Mouse (Mus musculus) left cerebral cortex, adult 2 months (tissue): ENCODE measurements at regions not wholly inside any gene's neighbourhood (a gene's known extent, or its start where the extent isn't known, plus 50 kb on each side); places are given as distances from the start of the nearest gene placed in this dataset.

Experiments
- DNase-seq, 2 experiments: peaks; one replicate each; pipeline ENCODE4 v3.0.0; 2021 to 2022; ENCODE audit warnings: low spot score in 2 of 2, mixed read lengths in 1 of 2; ENCODE audit errors: extremely low spot score in 1 of 2
- H3K27ac ChIP-seq: fragments of 200-600 bp; 2 replicates; pipeline ENCODE4 v1.8.1; 2022
- H3K4me3 ChIP-seq: fragments of 200-600 bp; 2 replicates; pipeline ENCODE4 v1.8.1; 2022
- CTCF ChIP-seq: fragments of 200-600 bp; IDR thresholded peaks from 2 replicates; pipeline ENCODE4 v1.8.1; 2022; ENCODE audit warnings: antibody characterized with exemption, mild to moderate bottlenecking, moderate library complexity
- intact Hi-C: fragments of 180-260 bp; cut with DNase I; formaldehyde crosslinking; loops from one replicate; pipeline ENCODE4 v1.15.1; 2025

GRCm38 (mm10) chr8:128162857-128163256 lies 195.5 kb upstream of the Nrp1 start:
- intact Hi-C loops, result loop anchor here (10.0 kb wide), 2 partner anchors 458 to 488 kb away; no protein-coding TSS in a partner anchor

GRCm38 (mm10) chr8:128164976-128165375 lies 193.4 kb upstream of the Nrp1 start:
- intact Hi-C loops, result loop anchor here (1.0 to 10.0 kb wide), 7 partner anchors 108 to 490 kb away; partner anchors contain the start of gene Nrp1
- DNase-seq, result peak; percentile 47 to 68
- Histone ChIP-seq H3K27ac (peak overlapping the region; percentile 19; the same call in 1 of the 2 replicates), H3K4me3 (no peak overlapping the region)
- TF ChIP-seq CTCF, result no peak

More at GRCm38 (mm10) chr8:128162857-128163256, 195.5 kb upstream of the Nrp1 start:
- Histone ChIP-seq H3K4me3 (no peak overlapping the region), H3K27ac (no peak overlapping the region)
- no peak for TF ChIP-seq CTCF
- DNase-seq, result no peak

- Histone ChIP-seq H3K4me3 (no peak overlapping the region), H3K27ac (no peak overlapping the region)
- intact Hi-C loops, result loop anchor here (1.0 to 10.0 kb wide), 7 partner anchors 107 to 491 kb away; partner anchors contain the start of gene Nrp1
- no peak for TF ChIP-seq CTCF
- no peak for DNase-seq
These were observed 192.8 kb upstream of the Nrp1 start for GRCm38 (mm10) chr8:128165591-128165990.

GRCm38 (mm10) chr8:128166097-128166496 lies 192.3 kb upstream of the Nrp1 start:
- Histone ChIP-seq H3K4me3 (no peak overlapping the region), H3K27ac (no peak overlapping the region)
- DNase-seq, result no peak
- TF ChIP-seq CTCF, result no peak
- intact Hi-C loops, result loop anchor here (5.0 to 10.0 kb wide), 4 partner anchors 131 to 491 kb away; partner anchors contain the start of gene Nrp1

GRCm38 (mm10) chr8:128168819-128169218 lies 189.6 kb upstream of the Nrp1 start:
- Histone ChIP-seq H3K27ac (no peak overlapping the region), H3K4me3 (no peak overlapping the region)
- no peak for TF ChIP-seq CTCF
- intact Hi-C loops, result loop anchor here (5.0 to 10.0 kb wide), 4 partner anchors 128 to 494 kb away; partner anchors contain the start of gene Nrp1
- DNase-seq, result peak in 1 of 2 experiments; percentile 17

GRCm38 (mm10) chr8:128171116-128171515 lies 187.3 kb upstream of the Nrp1 start:
- no peak overlapping the region for H3K4me3 ChIP-seq
- no peak for TF ChIP-seq CTCF
- H3K27ac ChIP-seq, result no peak overlapping the region
- no peak for DNase-seq
- intact Hi-C loops, result no loop called here

- H3K27ac ChIP-seq, result no peak overlapping the region
- H3K4me3 ChIP-seq, result no peak overlapping the region
- no peak for DNase-seq
- no peak for TF ChIP-seq CTCF
- intact Hi-C loops, result no loop called here
These were observed 178.2 kb upstream of the Nrp1 start for GRCm38 (mm10) chr8:128180214-128180613.

GRCm38 (mm10) chr8:128183081-128183480 lies 175.3 kb upstream of the Nrp1 start:
- no peak overlapping the region for H3K4me3 ChIP-seq
- no peak for DNase-seq
- intact Hi-C loops, result no loop called here
- TF ChIP-seq CTCF, result no peak
- no peak overlapping the region for H3K27ac ChIP-seq

- intact Hi-C loops, result no loop called here
- no peak for TF ChIP-seq CTCF
- H3K27ac ChIP-seq, result peak overlapping the region; percentile 47; the same call in 1 of the 2 replicates
- DNase-seq, result no peak
- no peak overlapping the region for H3K4me3 ChIP-seq
These were observed 170.1 kb upstream of the Nrp1 start for GRCm38 (mm10) chr8:128188321-128188720.

- no peak overlapping the region for H3K27ac ChIP-seq
- no peak for DNase-seq
- intact Hi-C loops, result no loop called here
- H3K4me3 ChIP-seq, result no peak overlapping the region
- no peak for TF ChIP-seq CTCF
These were observed 165.0 kb upstream of the Nrp1 start for GRCm38 (mm10) chr8:128193293-128193887.

GRCm38 (mm10) chr8:128200815-128201214 lies 157.6 kb upstream of the Nrp1 start:
- intact Hi-C loops, result loop anchor here (5.0 kb wide), 1 partner anchor 156 kb away; the partner anchor contains the start of gene Nrp1
- no peak for TF ChIP-seq CTCF
- DNase-seq, result no peak
- Histone ChIP-seq H3K27ac (no peak overlapping the region), H3K4me3 (no peak overlapping the region)

- DNase-seq, result no peak
- H3K27ac ChIP-seq, result no peak overlapping the region
- intact Hi-C loops, result loop anchor here (5.0 kb wide), 1 partner anchor 156 kb away; the partner anchor contains the start of gene Nrp1
- TF ChIP-seq CTCF, result no peak
- H3K4me3 ChIP-seq, result no peak overlapping the region
These were observed 156.8 kb upstream of the Nrp1 start for GRCm38 (mm10) chr8:128201635-128202034.
